Mouse (Mus musculus) ES-E14 (cell line): ENCODE measurements at regions not wholly inside any gene's neighbourhood (a gene's known extent, or its start where the extent isn't known, plus 50 kb on each side); places are given as distances from the start of the nearest gene placed in this dataset.

Experiments used
- DNase-seq: peaks from one replicate; pipeline ENCODE4 v3.0.0-alpha.2; 2013; ENCODE audit warnings: low read depth, low spot score
- H3K27ac ChIP-seq: 2 replicates; pipeline ENCODE4 v1.5.1; 2012; ENCODE audit warnings: low read depth, mild to moderate bottlenecking, low read length, moderate library complexity, mixed read lengths; ENCODE audit not compliant: poor library complexity, insufficient read depth, severe bottlenecking
- H3K36me3 ChIP-seq: 2 replicates; pipeline ENCODE4 v1.6.1; 2012; ENCODE audit warnings: mild to moderate bottlenecking, low read length, moderate library complexity, mixed read lengths; ENCODE audit not compliant: control insufficient read depth, poor library complexity, insufficient read depth, severe bottlenecking
- H3K4me1 ChIP-seq, 2 experiments: fragments of 150-350 bp in 1 of 2; sonication (generic) in 1 of 2; 2 replicates each; pipeline ENCODE4 v1.6.1; 2012; ENCODE audit warnings: low read length in 2 of 2, mild to moderate bottlenecking in 1 of 2, mixed read lengths in 1 of 2; ENCODE audit not compliant: control insufficient read depth in 2 of 2, insufficient read depth in 2 of 2, poor library complexity in 1 of 2
- H3K4me3 ChIP-seq, 2 experiments: fragments of 150-350 bp in 1 of 2; sonication (generic) in 1 of 2; 2 replicates each; pipeline ENCODE4 v1.5.1; 2012; ENCODE audit warnings: low read length in 2 of 2, low read depth in 1 of 2, mild to moderate bottlenecking in 1 of 2, mixed read lengths in 1 of 2; ENCODE audit not compliant: insufficient read depth in 1 of 2, poor library complexity in 1 of 2, severe bottlenecking in 1 of 2
- H3K9ac ChIP-seq: 2 replicates; pipeline ENCODE4 v1.6.1; 2012; ENCODE audit warnings: low read depth, mild to moderate bottlenecking, low read length, mixed read lengths; ENCODE audit not compliant: poor library complexity, insufficient read depth, severe bottlenecking
- H3K9me3 ChIP-seq: fragments of 150-350 bp; sonication (generic); 2 replicates; pipeline ENCODE4 v1.6.1; 2012; ENCODE audit warnings: low read depth, mild to moderate bottlenecking, low read length; ENCODE audit not compliant: control insufficient read depth, insufficient read depth
- CHD2 ChIP-seq: IDR thresholded peaks from 2 replicates; pipeline ENCODE4 v1.6.1; 2014; ENCODE audit warnings: mild to moderate bottlenecking, low read depth, low read length, inconsistent platforms
- HCFC1 ChIP-seq: IDR thresholded peaks from 2 replicates; pipeline ENCODE4 v1.6.1; 2012; ENCODE audit warnings: low read length, inconsistent platforms, borderline replicate concordance; ENCODE audit not compliant: insufficient read depth
- MAFK ChIP-seq: IDR thresholded peaks from 2 replicates; pipeline ENCODE4 v1.6.1; 2014; ENCODE audit warnings: mild to moderate bottlenecking, low read depth, low read length, inconsistent platforms; ENCODE audit not compliant: insufficient read depth
- ZC3H11A ChIP-seq: IDR thresholded peaks from 2 replicates; pipeline ENCODE4 v1.6.1; 2012; ENCODE audit warnings: low read depth, mild to moderate bottlenecking, inconsistent platforms, low read length, borderline replicate concordance
- ZNF384 ChIP-seq: IDR thresholded peaks from 2 replicates; pipeline ENCODE4 v1.6.1; 2012; ENCODE audit warnings: low read depth, low read length, inconsistent platforms
- in situ Hi-C, 2 experiments: fragments of 600-800 bp; cut with MboI; formaldehyde crosslinking; loops; one replicate each; pipeline ENCODE4 v1.15.1; 2025; ENCODE audit warnings: low sequenced_read_pairs in 2 of 2, inconsistent platforms in 1 of 2; ENCODE audit not compliant: unreplicated experiment in 2 of 2

DNA sequence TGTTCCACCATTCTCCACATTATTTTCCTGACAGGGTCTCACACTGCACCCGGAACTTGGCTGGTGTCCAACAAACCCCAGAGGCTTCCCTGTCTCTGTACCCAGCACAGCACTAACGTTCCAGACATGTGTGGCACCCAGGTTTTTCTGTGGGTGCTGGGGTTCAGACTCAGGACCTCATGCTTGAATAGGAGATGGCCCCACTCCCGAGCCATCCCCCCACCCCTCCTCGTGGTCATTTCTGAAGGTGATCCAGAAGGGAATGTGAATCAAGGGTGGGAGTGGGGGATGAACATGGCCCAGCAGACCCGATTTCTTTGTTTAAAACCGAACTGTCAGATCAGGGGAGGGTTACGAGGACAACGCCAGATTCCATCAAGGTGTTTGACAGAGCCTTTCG lies 245.6 kb downstream of the Tbc1d1 start:
- DNase-seq = no peak
- no peak for TF ChIP-seq CHD2
- no peak for TF ChIP-seq ZC3H11A
- no peak for TF ChIP-seq HCFC1
- TF ChIP-seq MAFK = no peak
- no peak for TF ChIP-seq ZNF384
- H3K9ac ChIP-seq = no peak overlapping the region
- in situ Hi-C loops = no loop called here
- 0 out of 4 replicates have a peak, but pooled peaks cover 0 to 2% of the 10 kb centered on the region in 2 experiments for H3K4me1 ChIP-seq
- H3K36me3 ChIP-seq = 0 out of 2 replicates have a peak, but pooled peaks cover 3% of the 10 kb centered on the region
- no peak overlapping the region for H3K4me3 ChIP-seq
- no peaks in the 10 kb centered on the region for H3K9me3 ChIP-seq
- H3K27ac ChIP-seq = no peak overlapping the region

DNA sequence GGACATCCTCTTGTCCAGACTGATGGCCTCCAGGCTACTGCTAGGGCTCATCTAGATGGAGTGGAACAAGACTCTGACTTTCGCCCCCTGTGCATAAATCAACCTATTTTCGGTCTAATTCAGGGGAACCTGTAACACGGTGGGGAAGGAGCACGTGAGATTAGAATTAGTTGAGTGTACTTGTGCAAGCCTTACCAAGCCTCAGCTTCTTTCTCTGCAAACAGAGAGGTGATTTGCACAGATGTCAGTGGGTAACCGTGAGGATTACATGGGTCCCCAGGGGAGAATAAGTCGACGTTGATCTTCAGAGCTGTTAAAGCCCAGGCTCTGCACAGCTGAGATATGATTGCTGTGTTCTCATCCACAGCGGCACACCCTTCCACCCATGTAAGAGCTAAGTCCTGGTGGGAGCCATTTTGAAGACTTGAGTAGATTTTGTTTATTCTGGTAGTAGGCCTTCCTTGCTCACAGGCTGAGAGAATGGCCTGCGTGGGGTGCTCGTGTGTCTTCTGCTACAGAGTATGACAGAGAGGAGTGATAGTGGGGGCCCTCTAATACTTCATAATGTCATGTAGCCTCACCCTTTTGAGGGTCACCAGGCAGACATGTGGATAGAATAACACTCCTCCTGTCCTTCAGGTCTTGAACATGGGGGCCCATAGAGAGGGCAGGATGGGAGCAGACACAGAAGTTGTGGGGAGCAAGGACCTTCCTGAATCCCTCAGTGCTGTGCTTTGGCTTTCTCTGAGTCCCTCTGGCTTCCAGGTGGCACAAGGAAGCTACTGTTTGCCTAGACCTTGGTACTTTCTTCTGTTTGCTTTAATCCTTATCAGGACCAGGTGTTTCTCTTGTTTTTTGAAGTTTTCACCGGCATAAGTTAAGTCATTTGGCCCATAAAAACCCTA lies 247.2 kb downstream of the Tbc1d1 start:
- in situ Hi-C loops = no loop called here
- Histone ChIP-seq H3K9ac (no peak overlapping the region), H3K27ac (no peak overlapping the region), H3K9me3 (no peaks in the 10 kb centered on the region), H3K36me3 (no peaks in the 10 kb centered on the region), H3K4me3 (no peak overlapping the region), H3K4me1 (0 out of 4 replicates have a peak, but pooled peaks cover 0 to 2% of the 10 kb centered on the region in 2 experiments)
- DNase-seq = no peak
- TF ChIP-seq CHD2 = no peak
- no peak for TF ChIP-seq MAFK
- no peak for TF ChIP-seq ZC3H11A
- TF ChIP-seq ZNF384 = no peak
- TF ChIP-seq HCFC1 = no peak

DNA sequence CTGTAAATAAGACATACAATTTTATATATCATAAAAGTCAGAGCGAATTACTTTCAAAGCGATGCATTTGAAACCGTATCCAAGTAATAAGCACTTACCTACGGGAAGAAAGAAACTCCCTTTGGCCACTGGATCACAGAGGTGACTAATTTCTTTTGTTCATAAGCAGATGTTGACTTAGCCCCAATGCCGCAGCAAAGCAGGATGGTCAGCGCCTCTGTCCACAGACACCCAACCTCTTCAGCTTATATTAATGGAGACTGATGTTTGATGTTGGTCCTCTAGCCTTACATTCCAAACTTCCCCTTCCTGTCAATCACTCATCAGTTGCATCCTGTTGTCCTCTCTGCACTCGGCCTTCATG lies 247.9 kb downstream of the Tbc1d1 start:
- no peak for DNase-seq

DNA sequence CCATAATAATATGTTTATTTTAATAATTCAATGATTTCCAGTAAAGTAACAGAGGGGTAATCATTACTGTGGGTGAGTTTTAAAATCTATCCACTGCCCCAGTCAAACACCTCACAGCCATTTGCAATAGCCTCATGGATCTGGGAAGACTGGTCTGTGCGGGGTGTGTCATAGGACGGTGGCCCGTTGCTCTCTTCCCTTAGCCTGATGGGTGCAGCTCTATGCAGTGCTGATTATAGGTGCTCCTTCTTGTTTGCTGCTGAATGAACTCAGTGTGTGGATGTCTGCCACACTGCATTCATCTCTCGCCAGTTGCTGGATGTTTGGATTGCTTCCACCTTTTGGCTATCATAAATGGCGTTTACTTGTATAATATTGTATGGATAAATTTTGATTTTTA lies 248.4 kb downstream of the Tbc1d1 start:
- no peak overlapping the region for H3K4me3 ChIP-seq
- no peaks in the 10 kb centered on the region for H3K36me3 ChIP-seq
- in situ Hi-C loops = no loop called here
- no peak for DNase-seq
- H3K9me3 ChIP-seq = no peaks in the 10 kb centered on the region
- H3K4me1 ChIP-seq = no peaks in the 10 kb centered on the region
- H3K9ac ChIP-seq = no peak overlapping the region
- TF ChIP-seq HCFC1 (no peak), CHD2 (no peak), ZNF384 (no peak), MAFK (no peak), ZC3H11A (no peak)
- no peak overlapping the region for H3K27ac ChIP-seq

More for the DNA sequence above, 247.9 kb downstream of the Tbc1d1 start:
- Histone ChIP-seq H3K4me1 (no peaks in the 10 kb centered on the region), H3K27ac (no peak overlapping the region), H3K4me3 (no peak overlapping the region), H3K9me3 (no peaks in the 10 kb centered on the region), H3K36me3 (no peaks in the 10 kb centered on the region), H3K9ac (no peak overlapping the region)
- no peak for TF ChIP-seq ZNF384
- no peak for TF ChIP-seq HCFC1
- no peak for TF ChIP-seq ZC3H11A
- no peak for TF ChIP-seq MAFK
- no peak for TF ChIP-seq CHD2
- in situ Hi-C loops = no loop called here

DNA sequence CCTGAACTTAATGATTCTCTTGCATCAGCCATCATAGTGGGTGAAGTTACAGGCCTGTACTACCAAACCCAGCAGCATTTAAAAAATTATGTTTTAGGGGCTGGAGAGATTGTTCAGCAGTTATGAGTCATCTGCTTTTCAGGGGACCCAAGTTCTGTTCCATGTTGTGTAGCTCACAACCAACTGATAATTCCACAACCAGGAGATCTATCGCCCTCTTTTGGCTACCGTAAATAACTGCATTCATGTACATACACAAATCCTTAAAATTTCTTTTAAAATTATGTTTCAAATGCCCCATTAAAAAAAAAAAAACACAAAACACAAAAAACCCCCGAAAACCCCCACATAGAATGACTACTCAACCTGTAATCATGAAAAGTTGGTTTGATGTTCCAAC lies 252.8 kb downstream of the Tbc1d1 start:
- Histone ChIP-seq H3K36me3 (no peaks in the 10 kb centered on the region), H3K27ac (no peak overlapping the region), H3K4me3 (no peak overlapping the region), H3K9ac (no peak overlapping the region), H3K4me1 (peaks cover 0 to 7% of the 10 kb centered on the region in 2 experiments; a peak in 2 of 4 replicates), H3K9me3 (no peaks in the 10 kb centered on the region)
- in situ Hi-C loops = no loop called here
- no peak for TF ChIP-seq MAFK
- no peak for TF ChIP-seq ZC3H11A
- no peak for TF ChIP-seq CHD2
- no peak for TF ChIP-seq ZNF384
- no peak for TF ChIP-seq HCFC1
- no peak for DNase-seq
